Mouse (Mus musculus): ENCODE measurements around the gene Fam155a. TPM values are rescaled to one million over a fixed set of nuclear protein-coding genes. Genes with fewer than 3 reads are reported as not detected.

Gene Fam155a
- polyA plus RNA-seq, 1 experiment from 2014 or later, result 0.15 TPM

DNA sequence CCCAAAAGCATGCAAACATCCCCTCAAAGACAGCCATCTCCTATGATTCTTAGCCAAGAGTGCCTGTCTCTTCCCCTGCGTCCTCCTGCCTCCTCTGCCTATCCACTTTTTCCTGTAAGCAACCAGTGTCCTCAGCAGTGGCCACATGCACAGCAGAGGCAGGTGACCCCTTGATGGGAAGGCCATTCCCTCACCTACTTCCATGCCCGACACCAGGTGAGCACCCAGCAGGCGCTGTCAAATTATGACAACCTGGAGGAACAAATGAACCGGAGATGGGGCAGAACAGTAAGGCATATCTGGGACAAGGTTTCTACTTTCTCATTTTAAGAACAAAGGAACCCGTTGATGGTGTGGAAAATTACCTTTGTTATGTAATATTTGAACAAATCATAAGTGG is 515.6 kb downstream of the Fam155a start:
- H3K4me3 ChIP-seq (ENCODE audit: low read length), result no peak overlapping the region
- H3K27ac ChIP-seq (ENCODE audit: low read length), result no peak overlapping the region
- no peaks in the 10 kb centered on the region for H3K9me3 ChIP-seq (ENCODE audit: control insufficient read depth, low read length)
- WGBS, result 84% methylated on average over 5 of the region's 5 CpGs
- no peaks in the 10 kb centered on the region for H3K36me3 ChIP-seq (ENCODE audit: control insufficient read depth, insufficient read depth, low read length)
- H3K4me1 ChIP-seq (replicated peaks; ENCODE audit: control insufficient read depth, insufficient read depth, low read length), result no peaks in the 10 kb centered on the region
- H3K9ac ChIP-seq (ENCODE audit: low read length), result no peak overlapping the region
- H3K27me3 ChIP-seq (ENCODE audit: control insufficient read depth, insufficient read depth, low read depth, low read length), result no peaks in the 10 kb centered on the region
- no peak overlapping the region for H3K4me2 ChIP-seq (ENCODE audit: low read depth, low read length)
- no peak for ATAC-seq (ENCODE audit: low read depth)

GRCm38 (mm10) chr8:9252991-9253390 is 518.0 kb downstream of the Fam155a start:
- H3K4me3 ChIP-seq (ENCODE audit: low read length), result no peak overlapping the region
- H3K4me2 ChIP-seq (ENCODE audit: low read depth, low read length), result no peak overlapping the region
- no peak for ATAC-seq (ENCODE audit: low read depth)

DNA sequence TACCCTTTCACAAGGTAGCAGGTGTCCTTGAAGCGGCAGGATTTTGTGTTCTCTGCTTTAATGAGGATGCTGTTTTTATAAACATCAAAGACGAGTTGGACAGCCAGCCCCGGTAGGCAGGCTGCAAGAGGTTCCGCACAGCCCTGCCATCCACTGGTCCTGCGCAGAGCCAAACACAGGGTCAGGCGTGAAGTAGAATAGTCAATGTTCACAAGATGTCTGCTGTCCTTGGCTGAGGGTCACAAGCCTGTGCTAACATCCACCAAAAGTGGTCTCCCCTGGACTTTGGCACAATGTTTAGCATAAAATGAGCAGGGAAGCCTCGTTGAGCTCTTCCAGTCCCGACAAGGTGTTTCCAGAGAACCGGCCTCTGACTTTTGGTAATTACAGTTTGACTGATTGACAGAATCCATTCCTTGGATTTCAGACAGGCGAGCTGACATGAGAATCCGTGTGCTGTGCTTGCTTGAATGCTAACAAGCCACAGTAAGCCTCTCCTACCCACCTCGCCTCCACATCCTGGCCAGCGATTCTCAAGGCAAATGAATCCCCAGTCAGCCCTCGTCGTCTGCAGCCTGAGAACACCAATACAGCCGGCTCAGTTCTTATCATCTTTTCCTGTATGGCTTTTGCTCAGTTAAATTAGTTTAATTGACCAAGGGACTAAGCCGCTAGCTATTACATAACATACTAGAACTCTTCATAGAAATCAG is 522.7 kb downstream of the Fam155a start:
- H3K27ac ChIP-seq (ENCODE audit: low read length), result no peak overlapping the region
- H3K4me2 ChIP-seq (ENCODE audit: low read depth, low read length), result no peak overlapping the region
- H3K4me1 ChIP-seq (replicated peaks; ENCODE audit: control insufficient read depth, insufficient read depth, low read length), result no peaks in the 10 kb centered on the region
- no peak overlapping the region for H3K4me3 ChIP-seq (ENCODE audit: low read length)
- no peaks in the 10 kb centered on the region for H3K36me3 ChIP-seq (ENCODE audit: control insufficient read depth, insufficient read depth, low read length)
- ATAC-seq (ENCODE audit: low read depth), result no peak
- no peaks in the 10 kb centered on the region for H3K27me3 ChIP-seq (ENCODE audit: control insufficient read depth, insufficient read depth, low read depth, low read length)
- WGBS, result 58% methylated on average over 17 of the region's 17 CpGs
- H3K9ac ChIP-seq (ENCODE audit: low read length), result no peak overlapping the region
- H3K9me3 ChIP-seq (ENCODE audit: control insufficient read depth, low read length), result no peaks in the 10 kb centered on the region

More at GRCm38 (mm10) chr8:9252991-9253390, 518.0 kb downstream of the Fam155a start:
- 65% methylated on average over 4 of the region's 4 CpGs for WGBS
- Histone ChIP-seq H3K9ac (ENCODE audit: low read length) (no peak overlapping the region), H3K9me3 (ENCODE audit: control insufficient read depth, low read length) (no peaks in the 10 kb centered on the region), H3K36me3 (ENCODE audit: control insufficient read depth, insufficient read depth, low read length) (no peaks in the 10 kb centered on the region), H3K27me3 (ENCODE audit: control insufficient read depth, insufficient read depth, low read depth, low read length) (no peaks in the 10 kb centered on the region), H3K4me1 (replicated peaks; ENCODE audit: control insufficient read depth, insufficient read depth, low read length) (no peaks in the 10 kb centered on the region), H3K27ac (ENCODE audit: low read length) (no peak overlapping the region)

GRCm38 (mm10) chr8:9245994-9246393 is 525.0 kb downstream of the Fam155a start:
- Histone ChIP-seq H3K4me1 (replicated peaks; ENCODE audit: control insufficient read depth, insufficient read depth, low read length) (peaks cover 2% of the 10 kb centered on the region; the same call in 1 of the 2 replicates), H3K4me2 (ENCODE audit: low read depth, low read length) (no peak overlapping the region), H3K9ac (ENCODE audit: low read length) (no peak overlapping the region), H3K27ac (ENCODE audit: low read length) (no peak overlapping the region), H3K27me3 (ENCODE audit: control insufficient read depth, insufficient read depth, low read depth, low read length) (no peaks in the 10 kb centered on the region), H3K9me3 (ENCODE audit: control insufficient read depth, low read length) (no peaks in the 10 kb centered on the region), H3K4me3 (ENCODE audit: low read length) (no peak overlapping the region), H3K36me3 (ENCODE audit: control insufficient read depth, insufficient read depth, low read length) (no peaks in the 10 kb centered on the region)
- ATAC-seq (ENCODE audit: low read depth), result no peak
- 38% methylated on average over 5 of the region's 5 CpGs for WGBS

DNA sequence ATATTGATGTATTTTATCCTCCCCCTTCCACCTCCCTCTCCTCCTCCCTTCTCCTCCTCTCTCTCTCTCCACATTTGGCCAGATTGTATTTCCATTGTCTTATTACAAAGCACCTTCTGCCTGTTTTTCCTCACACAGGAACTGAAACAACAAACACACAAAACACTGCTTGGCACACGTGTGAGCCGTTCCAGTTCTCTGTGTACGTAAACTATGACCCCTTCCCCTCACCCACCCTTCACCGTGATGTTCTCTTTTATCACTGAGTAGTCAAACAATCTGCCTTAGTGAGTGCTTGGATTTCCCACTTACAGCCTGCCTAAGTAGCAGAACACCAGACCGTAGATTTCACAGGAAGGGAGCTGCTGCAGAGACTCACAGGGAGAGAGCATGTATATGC is 530.0 kb downstream of the Fam155a start:
- WGBS, result 6% methylated on average over 5 of the region's 5 CpGs
- no peak for ATAC-seq (ENCODE audit: low read depth)

DNA sequence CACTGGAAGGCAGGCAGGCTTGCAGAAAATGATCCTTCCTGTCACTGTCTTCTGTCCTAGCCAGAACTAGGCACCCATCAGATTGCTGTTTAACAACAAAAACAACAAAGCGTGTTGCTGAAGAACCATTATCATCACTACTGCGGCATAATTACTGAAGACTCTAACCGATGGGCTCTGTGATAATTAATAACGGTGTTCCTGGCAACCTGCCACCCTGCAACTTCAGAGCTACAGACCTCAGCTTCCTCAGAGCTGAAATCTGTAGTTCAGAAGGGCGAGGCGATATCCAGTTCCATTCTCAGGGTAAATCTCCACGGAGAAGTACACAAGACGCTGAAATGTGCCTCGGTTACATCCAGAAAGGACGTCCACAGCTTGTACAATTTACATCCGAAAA is 531.2 kb downstream of the Fam155a start:
- Histone ChIP-seq H3K27ac (ENCODE audit: low read length) (no peak overlapping the region), H3K4me3 (ENCODE audit: low read length) (no peak overlapping the region), H3K9me3 (ENCODE audit: control insufficient read depth, low read length) (no peaks in the 10 kb centered on the region), H3K9ac (ENCODE audit: low read length) (no peak overlapping the region), H3K4me2 (ENCODE audit: low read depth, low read length) (no peak overlapping the region), H3K4me1 (replicated peaks; ENCODE audit: control insufficient read depth, insufficient read depth, low read length) (peaks cover 3% of the 10 kb centered on the region; the same call in 1 of the 2 replicates), H3K27me3 (ENCODE audit: control insufficient read depth, insufficient read depth, low read depth, low read length) (no peaks in the 10 kb centered on the region), H3K36me3 (ENCODE audit: control insufficient read depth, insufficient read depth, low read length) (no peaks in the 10 kb centered on the region)
- 39% methylated on average over 11 of the region's 11 CpGs for WGBS
- ATAC-seq (ENCODE audit: low read depth), result no peak

More for the DNA sequence above, 530.0 kb downstream of the Fam155a start:
- no peaks in the 10 kb centered on the region for H3K36me3 ChIP-seq (ENCODE audit: control insufficient read depth, insufficient read depth, low read length)
- H3K4me2 ChIP-seq (ENCODE audit: low read depth, low read length), result no peak overlapping the region
- H3K4me1 ChIP-seq (replicated peaks; ENCODE audit: control insufficient read depth, insufficient read depth, low read length), result peaks cover 3% of the 10 kb centered on the region; the same call in 1 of the 2 replicates
- H3K27ac ChIP-seq (ENCODE audit: low read length), result no peak overlapping the region
- no peak overlapping the region for H3K4me3 ChIP-seq (ENCODE audit: low read length)
- H3K9ac ChIP-seq (ENCODE audit: low read length), result no peak overlapping the region
- H3K9me3 ChIP-seq (ENCODE audit: control insufficient read depth, low read length), result no peaks in the 10 kb centered on the region
- H3K27me3 ChIP-seq (ENCODE audit: control insufficient read depth, insufficient read depth, low read depth, low read length), result no peaks in the 10 kb centered on the region

DNA sequence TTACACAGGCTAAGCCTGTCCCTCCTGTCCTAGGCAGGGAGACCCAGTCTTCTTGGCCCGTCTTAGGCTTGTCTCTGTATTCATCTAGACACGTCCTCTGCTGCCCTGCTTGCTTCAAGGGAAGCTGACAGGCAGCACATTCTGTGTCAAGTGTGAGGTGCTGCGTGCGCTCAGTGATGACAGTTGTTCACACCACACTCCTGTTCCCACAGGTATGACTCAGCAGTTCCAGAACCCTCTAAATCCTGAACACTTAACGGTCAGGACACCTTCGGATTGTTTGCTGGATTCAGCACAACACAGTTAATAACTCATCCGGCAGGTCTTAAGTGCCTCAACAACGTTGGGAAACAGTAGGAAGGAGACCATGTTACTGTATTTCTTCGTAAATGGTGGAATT is 532.0 kb downstream of the Fam155a start:
- no peak overlapping the region for H3K4me3 ChIP-seq (ENCODE audit: low read length)
- H3K27ac ChIP-seq (ENCODE audit: low read length), result no peak overlapping the region
- no peaks in the 10 kb centered on the region for H3K9me3 ChIP-seq (ENCODE audit: control insufficient read depth, low read length)
- H3K9ac ChIP-seq (ENCODE audit: low read length), result no peak overlapping the region
- no peaks in the 10 kb centered on the region for H3K36me3 ChIP-seq (ENCODE audit: control insufficient read depth, insufficient read depth, low read length)
- peaks cover 3% of the 10 kb centered on the region; the same call in 1 of the 2 replicates for H3K4me1 ChIP-seq (replicated peaks; ENCODE audit: control insufficient read depth, insufficient read depth, low read length)
- 17% methylated on average over 9 of the region's 9 CpGs for WGBS
- no peaks in the 10 kb centered on the region for H3K27me3 ChIP-seq (ENCODE audit: control insufficient read depth, insufficient read depth, low read depth, low read length)
- ATAC-seq (ENCODE audit: low read depth), result no peak
- H3K4me2 ChIP-seq (ENCODE audit: low read depth, low read length), result no peak overlapping the region

GRCm38 (mm10) chr8:9233326-9233919 is 537.5 kb downstream of the Fam155a start:
- ATAC-seq (ENCODE audit: low read depth), result peak; percentile 80
- Histone ChIP-seq H3K4me1 (replicated peaks; ENCODE audit: control insufficient read depth, insufficient read depth, low read length) (0 out of 2 replicates have a peak, but pooled peaks cover 3% of the 10 kb centered on the region), H3K36me3 (ENCODE audit: control insufficient read depth, insufficient read depth, low read length) (no peaks in the 10 kb centered on the region), H3K27ac (ENCODE audit: low read length) (no peak overlapping the region), H3K27me3 (ENCODE audit: control insufficient read depth, insufficient read depth, low read depth, low read length) (no peaks in the 10 kb centered on the region), H3K9me3 (ENCODE audit: control insufficient read depth, low read length) (no peaks in the 10 kb centered on the region), H3K4me2 (ENCODE audit: low read depth, low read length) (no peak overlapping the region), H3K9ac (ENCODE audit: low read length) (no peak overlapping the region), H3K4me3 (ENCODE audit: low read length) (no peak overlapping the region)
- 4% methylated on average over 12 of the region's 12 CpGs for WGBS

DNA sequence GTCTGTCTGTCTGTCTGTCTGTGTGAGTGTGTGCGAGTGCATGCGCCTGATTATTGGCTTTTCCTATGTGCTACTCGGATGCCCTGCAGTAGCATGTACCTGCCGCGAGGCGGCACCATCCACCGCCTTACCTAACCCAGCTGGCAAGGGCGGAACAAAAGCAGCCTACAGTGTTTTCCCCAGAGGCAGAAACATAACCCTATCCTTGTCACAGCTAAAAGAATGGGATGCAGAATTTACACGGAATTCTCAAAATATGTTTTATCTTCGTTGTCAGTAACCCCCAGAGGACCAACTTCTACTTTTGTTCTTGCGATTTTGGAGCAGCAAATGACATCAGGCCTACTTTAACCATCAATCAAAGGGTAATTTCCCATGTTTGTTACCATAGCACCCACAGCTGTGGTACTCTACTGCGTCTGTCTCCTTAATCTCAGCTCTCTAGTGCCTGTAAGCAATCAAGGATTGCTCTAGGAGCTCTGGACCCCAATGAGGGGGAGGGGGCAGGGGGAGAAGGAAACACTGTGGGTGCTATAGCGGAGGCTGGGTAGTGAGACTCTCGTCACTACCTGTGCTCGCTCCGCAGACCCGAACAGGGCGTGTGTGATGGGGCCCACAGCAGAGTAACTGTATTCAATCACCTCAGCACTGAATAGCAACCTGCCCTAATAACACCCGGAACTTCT is 543.0 kb downstream of the Fam155a start:
- Histone ChIP-seq H3K4me2 (ENCODE audit: low read depth, low read length) (no peak overlapping the region), H3K27ac (ENCODE audit: low read length) (no peak overlapping the region), H3K4me3 (ENCODE audit: low read length) (no peak overlapping the region), H3K9me3 (ENCODE audit: control insufficient read depth, low read length) (no peaks in the 10 kb centered on the region), H3K4me1 (replicated peaks; ENCODE audit: control insufficient read depth, insufficient read depth, low read length) (0 out of 2 replicates have a peak, but pooled peaks cover 2% of the 10 kb centered on the region), H3K9ac (ENCODE audit: low read length) (no peak overlapping the region), H3K27me3 (ENCODE audit: control insufficient read depth, insufficient read depth, low read depth, low read length) (no peaks in the 10 kb centered on the region), H3K36me3 (ENCODE audit: control insufficient read depth, insufficient read depth, low read length) (no peaks in the 10 kb centered on the region)
- 35% methylated on average over 19 of the region's 19 CpGs for WGBS
- peak; percentile 60 for ATAC-seq (ENCODE audit: low read depth)

Data from lung, embryonic 16.5 days (tissue).